Mouse (Mus musculus) left cerebral cortex, postnatal 4 days (tissue): ENCODE data around the gene Vmn1r45. TPM values are rescaled to one million over a fixed set of nuclear protein-coding genes. Genes with fewer than 3 reads are reported as not detected.
"Not testable (repeated sequence)": the region's sequence is repeated elsewhere in the genome, so short reads cannot be mapped to it uniquely, and the experiment has no call there.

Experiments used
- DNase-seq: peaks from one replicate; pipeline ENCODE4 v3.0.0-alpha.2; 2022
- intact Hi-C: fragments of 180-260 bp; cut with DNase I; formaldehyde crosslinking; loops from one replicate; pipeline ENCODE4 v1.15.1; 2025
- total RNA-seq, 2 experiments: library from RNA; stranded (reverse); gene quantifications; 2 replicates each; pipeline ENCODE4 v1.2.3; 2021

Vmn1r45 gene
- total RNA-seq = not detected

- intact Hi-C loops, DNase-seq: not testable (repeated sequence)
These were observed at the start of gene Vmn1r45 for GRCm38 (mm10) chr6:89940498-89940897. Gene Vmn1r45, minus strand, starts transcription at chr6:89940598.

DNA sequence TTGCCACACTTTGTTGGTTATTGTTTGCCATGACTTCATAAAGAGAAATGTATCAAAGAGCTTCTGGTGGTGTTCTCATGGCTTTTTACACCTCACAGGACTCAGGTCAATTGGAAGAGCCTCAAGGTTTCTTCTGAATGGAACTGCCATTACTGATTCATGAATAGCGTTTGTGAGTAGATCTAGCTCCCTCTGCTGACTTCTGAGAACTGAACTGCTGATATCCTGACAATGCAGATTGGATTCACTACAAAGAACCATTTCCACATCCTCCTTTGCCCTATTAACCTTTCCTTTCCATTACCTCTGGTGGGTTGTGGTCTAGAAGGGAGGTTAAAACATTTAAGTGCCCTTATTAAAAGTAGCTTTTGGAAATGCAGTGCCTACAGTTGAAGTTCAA is 45.6 kb upstream of the Vmn1r45 start:
- DNase-seq = no peak
- intact Hi-C loops = no loop called here

DNA sequence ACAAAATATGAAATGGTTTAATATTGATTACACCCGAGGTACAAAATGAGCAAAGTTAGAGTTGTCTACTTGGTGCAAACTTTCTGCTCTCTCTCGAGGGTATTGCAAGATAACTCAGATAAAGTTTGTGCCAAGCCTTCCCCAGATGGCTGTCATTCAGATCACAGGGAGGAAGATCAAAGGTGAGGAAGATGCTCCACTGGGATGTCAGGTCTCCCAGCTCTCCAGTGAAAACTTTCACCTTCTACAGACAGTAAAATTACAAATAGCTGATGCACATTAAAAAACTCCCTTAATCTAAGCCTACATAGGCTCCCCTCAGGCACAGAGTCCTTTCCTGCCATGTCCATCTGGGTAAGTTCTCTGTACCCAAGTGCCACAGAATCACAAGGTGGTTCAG is 28.6 kb upstream of the Vmn1r45 start, which contains the start of gene Vmn1r46:
TSS of gene Vmn1r46 (plus strand) at position 301 of the 400 bp plus-strand sequence.
- DNase-seq = no peak
- intact Hi-C loops = no loop called here

GRCm38 (mm10) chr6:89966341-89966740 is 25.9 kb upstream of the Vmn1r45 start:
- intact Hi-C loops = no loop called here
- no peak for DNase-seq

DNA sequence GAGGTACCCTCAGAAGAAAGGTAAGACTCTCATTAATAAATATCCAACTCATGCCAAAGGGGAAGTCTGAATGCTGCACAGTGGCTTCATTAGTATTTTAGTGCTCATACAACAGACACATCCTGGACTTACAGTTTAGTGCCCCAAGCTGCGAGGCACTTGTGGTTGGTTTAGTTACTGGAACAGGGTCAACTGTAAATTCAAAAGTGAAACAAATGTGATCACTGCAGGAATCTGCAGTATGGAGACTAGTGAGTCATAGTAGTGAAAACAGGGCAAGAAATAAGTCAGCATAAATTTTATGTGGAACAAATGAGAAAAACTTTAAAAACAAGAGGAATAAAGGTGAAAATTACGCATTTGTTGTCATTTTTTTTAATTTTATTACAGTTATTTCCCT is 13.2 kb upstream of the Vmn1r45 start:
- no peak for DNase-seq
- intact Hi-C loops = loop anchor here (5.0 kb wide), 1 partner anchor 189 kb away; no protein-coding TSS in a partner anchor

DNA sequence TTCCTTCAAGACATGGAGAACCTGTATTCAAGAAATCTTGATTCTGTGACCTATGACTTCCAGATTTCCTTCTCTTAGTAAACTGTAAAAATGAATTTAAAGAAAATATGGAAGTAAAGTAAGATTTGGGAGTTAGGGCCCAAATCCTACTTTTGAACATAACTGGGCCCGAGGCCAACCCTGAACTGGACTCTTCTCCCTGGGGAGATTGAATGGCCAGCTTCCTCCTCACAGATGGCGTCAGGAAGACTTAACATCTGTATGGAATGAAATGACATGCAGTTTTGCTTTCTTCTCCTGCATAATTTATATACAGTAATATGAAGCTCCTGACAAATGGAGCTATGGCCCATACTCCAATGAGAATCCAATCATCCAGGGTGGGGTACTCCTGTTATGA is 528 bp upstream of the Vmn1r45 start:
- intact Hi-C loops = no loop called here
- no peak for DNase-seq

DNA sequence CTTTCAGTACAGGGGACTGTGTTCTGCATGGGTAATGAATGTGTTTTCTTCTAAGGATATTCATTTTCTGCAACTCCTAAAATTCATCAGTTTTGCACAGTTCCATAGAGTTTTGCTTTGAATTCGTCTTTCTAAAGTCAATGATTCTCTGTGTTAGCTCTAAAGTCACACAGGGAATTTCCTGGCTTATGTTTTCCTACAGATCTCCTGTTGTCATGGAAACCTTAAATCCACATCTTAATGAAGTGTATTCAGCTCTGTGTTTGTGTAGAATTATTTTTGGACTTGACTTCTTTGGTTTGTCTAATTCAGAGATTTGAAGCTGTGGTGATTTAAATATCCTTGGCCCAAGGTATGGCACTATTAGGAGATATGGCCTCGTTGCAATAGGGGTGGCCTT is 56.6 kb downstream of the Vmn1r45 start:
- no peak for DNase-seq
- intact Hi-C loops = no loop called here

GRCm38 (mm10) chr6:89883360-89883759 is 57.0 kb downstream of the Vmn1r45 start, which contains the start of gene Vmn1r44:
Gene Vmn1r44, plus strand, starts transcription at chr6:89883660.
- DNase-seq = no peak
- intact Hi-C loops = no loop called here

Other genes with a start within 250 kb of the Vmn1r45 start
- gene Vmn1r40, start 233.1 kb downstream of the Vmn1r45 start, total RNA-seq = not detected
- gene Vmn1r41, start 199.8 kb downstream of the Vmn1r45 start, total RNA-seq = not detected
- not detected for gene Vmn1r42, start 64.2 kb downstream of the Vmn1r45 start, total RNA-seq
- gene Vmn1r43, start 64.2 kb downstream of the Vmn1r45 start, total RNA-seq = not detected
- gene Vmn1r44, start 56.9 kb downstream of the Vmn1r45 start, total RNA-seq = not detected
- not detected for gene Vmn1r46, start 28.7 kb upstream of the Vmn1r45 start, total RNA-seq
- gene Vmn1r47, start 75.5 kb upstream of the Vmn1r45 start, total RNA-seq = not detected
- not detected for gene Vmn1r48, start 96.2 kb upstream of the Vmn1r45 start, total RNA-seq
- not detected for gene Vmn1r49, start 137.9 kb upstream of the Vmn1r45 start, total RNA-seq
- not detected for gene Vmn1r50, start 160.8 kb upstream of the Vmn1r45 start, total RNA-seq
- gene Vmn1r51, start 182.0 kb upstream of the Vmn1r45 start, total RNA-seq = not detected
- not detected for gene Vmn1r52, start 234.2 kb upstream of the Vmn1r45 start, total RNA-seq